Mouse (Mus musculus) embryonic facial prominence, embryonic 12.5 days (tissue): ENCODE data around the gene Tipin. TPM values are rescaled to one million over a fixed set of nuclear protein-coding genes. Genes with fewer than 3 reads are reported as not detected.
"Not testable (repeated sequence)": the region's sequence is repeated elsewhere in the genome, so short reads cannot be mapped to it uniquely, and the experiment has no call there.

Source experiments
- ATAC-seq: fragments of 200-750 bp; cut with Nextera tagmentation; 2 replicates; pipeline ENCODE4 v1.8.0; 2017; ENCODE audit not compliant: insufficient number of reproducible peaks, insufficient read depth, low FRiP score, low TSS enrichment
- H3K27ac ChIP-seq: fragments of 300-500 bp; sonication (generic); 2 replicates; pipeline ENCODE4 v1.5.1; 2016; ENCODE audit warnings: mild to moderate bottlenecking
- H3K27me3 ChIP-seq: fragments of 300-500 bp; sonication (generic); 2 replicates; pipeline ENCODE4 v1.6.1; 2016; ENCODE audit warnings: mild to moderate bottlenecking, moderate library complexity
- H3K36me3 ChIP-seq: fragments of 300-500 bp; sonication (generic); 2 replicates; pipeline ENCODE4 v1.6.1; 2016; ENCODE audit warnings: mild to moderate bottlenecking
- H3K4me1 ChIP-seq: fragments of 300-500 bp; sonication (generic); 2 replicates; pipeline ENCODE4 v1.6.1; 2016
- H3K4me2 ChIP-seq: fragments of 300-500 bp; sonication (generic); replicated peaks from 2 replicates; pipeline ENCODE4 v1.6.1; 2016; ENCODE audit warnings: mild to moderate bottlenecking, moderate library complexity
- H3K4me3 ChIP-seq: fragments of 300-500 bp; sonication (generic); 2 replicates; pipeline ENCODE4 v1.5.1; 2016; ENCODE audit warnings: mild to moderate bottlenecking
- H3K9ac ChIP-seq: fragments of 300-500 bp; sonication (generic); 2 replicates; pipeline ENCODE4 v1.6.1; 2016; ENCODE audit warnings: mild to moderate bottlenecking, moderate library complexity
- H3K9me3 ChIP-seq: fragments of 300-500 bp; sonication (generic); 2 replicates; pipeline ENCODE4 v1.6.1; 2016; ENCODE audit warnings: mild to moderate bottlenecking, moderate library complexity
- WGBS: fragments of 180-500 bp; shearing (Covaris S2); methylation state at CpG from one replicate; pipeline ENCODE4 v1.1.7; 2016; 5-methylcytosine and 5-hydroxymethylcytosine counted together
- polyA plus RNA-seq: library from polyadenylated mRNA; unstranded; fragments of >200 nt; fragmentation: Nextera tagmentation; extraction: Ambion mirVana; gene quantifications from 2 replicates; pipeline ENCODE4 v1.2.1, GENCODE M21; 2016

Gene Tipin
- polyA plus RNA-seq, 1 experiment from 2014 or later, result 231 TPM

GRCm38 (mm10) chr9:64252591-64253020, 28.8 kb upstream of the Tipin start:
- no peak for ATAC-seq
- WGBS, result under 1% methylated on average over 16 of the region's 16 CpGs
- Histone ChIP-seq H3K9me3 (no peaks in the 10 kb centered on the region), H3K4me3 (peak overlapping the region; percentile 77), H3K27me3 (no peaks in the 10 kb centered on the region), H3K9ac (peak overlapping the region; percentile 80), H3K36me3 (peaks cover 5% of the 10 kb centered on the region; the same call in 1 of the 2 replicates), H3K4me1 (peaks cover 24% of the 10 kb centered on the region), H3K27ac (peak overlapping the region; percentile 93; the same call in 1 of the 2 replicates), H3K4me2 (peak overlapping the region; percentile 82)

GRCm38 (mm10) chr9:64253021-64253904, 28.1 kb upstream of the Tipin start, which contains the start of gene Map2k1:
Gene Map2k1 (minus strand): TSS chr9:64253631.
- peak within 1 kb of the TSS; percentile 77 for H3K4me3 ChIP-seq

DNA sequence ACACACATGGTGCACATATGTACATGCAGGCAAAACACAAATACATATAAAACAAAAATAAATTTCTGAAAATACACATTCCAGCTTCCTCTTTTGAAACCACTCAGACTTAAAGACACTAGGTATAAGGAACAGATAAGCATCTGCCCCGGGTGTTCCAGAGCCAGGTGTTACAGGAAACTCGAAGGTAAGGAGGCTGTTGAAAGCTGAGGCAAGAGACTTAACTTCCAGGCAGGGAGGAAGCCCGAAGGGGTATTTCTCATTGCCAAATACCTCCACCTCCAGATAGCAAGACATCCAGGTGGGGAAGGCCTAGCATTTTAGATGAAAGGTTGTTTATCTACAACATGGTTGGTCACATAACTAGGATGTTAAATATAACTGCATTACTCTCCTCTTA, 26.0 kb upstream of the Tipin start:
- Histone ChIP-seq H3K4me1 (peaks cover 18% of the 10 kb centered on the region), H3K27me3 (no peaks in the 10 kb centered on the region), H3K27ac (no peak overlapping the region), H3K4me3 (no peak overlapping the region), H3K36me3 (no peaks in the 10 kb centered on the region), H3K9ac (no peak overlapping the region), H3K4me2 (no peak overlapping the region), H3K9me3 (no peaks in the 10 kb centered on the region)
- no peak for ATAC-seq
- 74% methylated on average over 3 of the region's 3 CpGs for WGBS

More at GRCm38 (mm10) chr9:64253021-64253904, 28.1 kb upstream of the Tipin start, which contains the start of gene Map2k1:
- Histone ChIP-seq H3K9me3 (no peaks in the 10 kb centered on the region), H3K4me1 (peaks cover 24% of the 10 kb centered on the region), H3K36me3 (peaks cover 4% of the 10 kb centered on the region; the same call in 1 of the 2 replicates), H3K9ac (peak within 1 kb of the TSS; percentile 80), H3K27me3 (no peaks in the 10 kb centered on the region), H3K27ac (peak within 1 kb of the TSS; percentile 93), H3K4me2 (peak within 1 kb of the TSS; percentile 82)
- ATAC-seq, result peak; percentile 91
- under 1% methylated on average over 85 of the region's 89 CpGs for WGBS

DNA sequence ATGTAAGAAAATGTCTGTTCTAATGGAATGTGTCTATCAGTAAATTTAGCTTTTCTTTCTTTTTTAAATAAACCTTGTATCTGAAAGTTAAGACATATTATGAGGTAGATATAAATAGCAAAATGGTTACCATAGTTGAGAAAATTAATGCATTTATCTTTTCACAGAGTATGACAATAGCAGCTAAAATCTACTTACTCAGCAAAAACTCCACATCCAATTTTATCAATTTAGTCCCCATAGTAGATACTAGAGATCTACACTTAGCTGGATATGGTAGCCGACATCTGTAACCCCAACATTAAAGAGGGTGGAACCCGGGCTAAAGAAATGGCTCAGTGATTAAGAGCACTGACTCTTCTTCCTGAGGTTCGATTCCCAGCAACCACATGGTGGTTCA, 25.2 kb upstream of the Tipin start:
- no peak overlapping the region for H3K4me2 ChIP-seq
- no peaks in the 10 kb centered on the region for H3K36me3 ChIP-seq
- H3K27me3 ChIP-seq, result no peaks in the 10 kb centered on the region
- WGBS, result 91% methylated on average over 3 of the region's 3 CpGs
- ATAC-seq, result no peak
- no peak overlapping the region for H3K27ac ChIP-seq
- peaks cover 12% of the 10 kb centered on the region for H3K4me1 ChIP-seq
- no peak overlapping the region for H3K4me3 ChIP-seq
- no peaks in the 10 kb centered on the region for H3K9me3 ChIP-seq
- no peak overlapping the region for H3K9ac ChIP-seq

GRCm38 (mm10) chr9:64259906-64260305, 21.5 kb upstream of the Tipin start:
- no peak for ATAC-seq
- Histone ChIP-seq H3K9me3 (no peaks in the 10 kb centered on the region), H3K4me1 (no peaks in the 10 kb centered on the region), H3K36me3 (no peaks in the 10 kb centered on the region), H3K4me3 (no peak overlapping the region), H3K27ac (no peak overlapping the region), H3K9ac (no peak overlapping the region), H3K27me3 (no peaks in the 10 kb centered on the region), H3K4me2 (no peak overlapping the region)
- WGBS, result 88% methylated on average over 5 of the region's 5 CpGs

- Histone ChIP-seq H3K9ac (no peak overlapping the region), H3K4me1 (no peaks in the 10 kb centered on the region), H3K36me3 (no peaks in the 10 kb centered on the region), H3K9me3 (no peaks in the 10 kb centered on the region), H3K4me3 (no peak overlapping the region), H3K4me2 (no peak overlapping the region), H3K27ac (no peak overlapping the region), H3K27me3 (no peaks in the 10 kb centered on the region)
- ATAC-seq, result no peak
- 83% methylated on average over 4 of the region's 4 CpGs for WGBS
These were observed 20.4 kb upstream of the Tipin start for GRCm38 (mm10) chr9:64261023-64261422.

GRCm38 (mm10) chr9:64264813-64265212, 16.6 kb upstream of the Tipin start:
- 50% methylated on average over 1 of the region's 1 CpGs for WGBS
- no peaks in the 10 kb centered on the region for H3K36me3 ChIP-seq

DNA sequence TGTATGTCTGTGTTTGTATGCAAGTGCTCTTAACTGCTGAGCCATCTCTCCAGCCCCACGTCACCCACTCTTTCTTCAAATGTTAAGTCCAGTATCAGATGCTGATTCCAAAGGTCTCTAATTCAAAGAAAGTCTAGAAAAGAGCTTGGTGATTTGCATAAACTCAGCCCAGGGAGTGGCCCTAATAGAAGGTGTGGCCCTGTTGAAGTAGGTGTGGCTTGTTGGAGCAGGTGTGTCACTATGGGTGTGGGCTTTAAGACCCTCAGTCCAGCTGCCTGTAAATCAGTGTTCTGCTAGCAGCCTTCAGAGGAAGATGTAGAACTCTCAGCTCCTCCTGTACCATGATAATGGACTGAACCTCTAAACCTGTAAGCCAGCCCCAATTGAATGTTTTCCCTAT, 14.2 kb upstream of the Tipin start:
- no peaks in the 10 kb centered on the region for H3K36me3 ChIP-seq
- no peak overlapping the region for H3K4me2 ChIP-seq
- H3K4me3 ChIP-seq, result no peak overlapping the region
- ATAC-seq, result no peak
- no peaks in the 10 kb centered on the region for H3K4me1 ChIP-seq
- no peaks in the 10 kb centered on the region for H3K9me3 ChIP-seq
- 88% methylated on average over 1 of the region's 1 CpGs for WGBS
- no peaks in the 10 kb centered on the region for H3K27me3 ChIP-seq
- H3K9ac ChIP-seq, result no peak overlapping the region
- H3K27ac ChIP-seq, result no peak overlapping the region

More at GRCm38 (mm10) chr9:64264813-64265212, 16.6 kb upstream of the Tipin start:
- ATAC-seq, result no peak
- Histone ChIP-seq H3K27ac (no peak overlapping the region), H3K27me3 (no peaks in the 10 kb centered on the region), H3K9ac (no peak overlapping the region), H3K4me1 (no peaks in the 10 kb centered on the region), H3K9me3 (no peaks in the 10 kb centered on the region), H3K4me2 (no peak overlapping the region), H3K4me3 (no peak overlapping the region)

DNA sequence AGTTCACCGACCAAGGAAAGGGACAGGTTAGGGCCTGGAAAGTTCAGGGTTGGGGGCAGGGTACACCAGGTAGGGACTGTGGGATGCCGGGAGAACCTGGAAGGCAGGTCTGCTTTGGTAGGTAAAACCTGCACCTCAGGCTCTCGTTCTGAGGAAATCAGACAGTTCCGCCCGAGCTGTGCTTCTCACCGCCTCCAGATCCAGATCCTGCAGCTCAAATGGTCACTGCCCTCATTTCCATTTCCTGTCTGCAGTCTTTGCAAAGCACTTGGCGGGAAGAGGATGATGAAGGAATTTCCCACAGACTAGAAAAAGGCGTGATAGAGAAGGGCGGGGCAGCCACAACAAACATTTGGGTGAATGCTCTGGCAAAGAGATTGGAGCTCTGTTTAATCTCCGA, 13.2 kb upstream of the Tipin start:
- no peaks in the 10 kb centered on the region for H3K4me1 ChIP-seq
- no peaks in the 10 kb centered on the region for H3K27me3 ChIP-seq
- 86% methylated on average over 10 of the region's 10 CpGs for WGBS
- no peak overlapping the region for H3K4me3 ChIP-seq
- no peaks in the 10 kb centered on the region for H3K36me3 ChIP-seq
- no peaks in the 10 kb centered on the region for H3K9me3 ChIP-seq
- no peak for ATAC-seq
- no peak overlapping the region for H3K4me2 ChIP-seq
- H3K9ac ChIP-seq, result no peak overlapping the region
- no peak overlapping the region for H3K27ac ChIP-seq

- not testable (repeated sequence) for H3K9ac ChIP-seq, H3K27ac ChIP-seq, H3K4me3 ChIP-seq, ATAC-seq, H3K4me2 ChIP-seq, H3K9me3 ChIP-seq, H3K36me3 ChIP-seq, H3K4me1 ChIP-seq, H3K27me3 ChIP-seq
- 92% methylated on average over 8 of the region's 8 CpGs for WGBS
These were observed 12.5 kb upstream of the Tipin start for GRCm38 (mm10) chr9:64268836-64269235.

DNA sequence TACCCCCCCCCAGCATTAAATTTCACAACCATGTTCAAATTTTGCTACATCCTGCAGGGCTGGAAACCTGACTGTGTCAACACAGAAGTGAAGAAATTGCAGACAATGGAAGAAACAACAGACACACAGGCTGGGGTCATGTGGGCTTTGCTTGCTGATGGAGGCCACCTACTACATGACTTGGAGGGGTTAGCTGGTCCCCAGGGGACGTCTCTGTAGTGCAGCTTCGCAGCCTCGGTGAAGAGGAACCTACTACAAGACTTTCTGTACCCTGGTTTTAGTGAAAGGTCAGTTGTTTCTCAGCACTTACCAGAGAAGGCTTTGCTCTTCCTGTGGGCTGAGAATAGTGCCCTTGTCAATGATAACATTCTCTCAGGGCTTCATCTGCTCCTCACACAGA, 10.1 kb upstream of the Tipin start:
- Histone ChIP-seq H3K36me3 (no peaks in the 10 kb centered on the region), H3K27ac (no peak overlapping the region), H3K9me3 (no peaks in the 10 kb centered on the region), H3K27me3 (no peaks in the 10 kb centered on the region), H3K9ac (no peak overlapping the region), H3K4me3 (no peak overlapping the region), H3K4me2 (no peak overlapping the region), H3K4me1 (no peaks in the 10 kb centered on the region)
- WGBS, result 64% methylated on average over 3 of the region's 3 CpGs
- ATAC-seq, result no peak

DNA sequence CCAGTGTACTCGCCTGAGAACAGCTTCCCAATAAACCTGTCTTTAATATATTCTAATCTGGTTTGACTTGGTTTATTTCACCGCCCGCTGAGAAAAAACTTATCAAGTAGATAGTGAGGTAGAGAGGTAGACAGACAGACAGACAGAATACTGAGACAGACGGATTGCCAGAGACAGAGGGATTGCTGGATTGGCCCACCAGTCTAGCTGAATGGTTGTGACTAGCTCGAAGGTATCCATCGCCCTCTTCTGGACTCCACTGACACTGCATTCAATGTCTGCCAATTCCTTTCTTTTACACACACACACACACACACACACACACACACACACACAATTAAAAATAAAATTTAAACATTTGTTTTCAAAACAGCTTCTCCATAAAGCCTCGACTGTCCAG, 8.8 kb upstream of the Tipin start:
- no peak overlapping the region for H3K4me3 ChIP-seq
- ATAC-seq, result no peak
- H3K4me2 ChIP-seq, result no peak overlapping the region
- no peaks in the 10 kb centered on the region for H3K36me3 ChIP-seq
- H3K9ac ChIP-seq, result no peak overlapping the region
- WGBS, result 47% methylated on average over 7 of the region's 7 CpGs
- no peaks in the 10 kb centered on the region for H3K4me1 ChIP-seq
- H3K27ac ChIP-seq, result no peak overlapping the region
- H3K27me3 ChIP-seq, result no peaks in the 10 kb centered on the region
- no peaks in the 10 kb centered on the region for H3K9me3 ChIP-seq
